Mouse (Mus musculus) ovary, postnatal 10 days (tissue): Measurements from ENCODE around the gene Gys1.
A peak's percentile ranks its signal among the peaks of the same experiment; 100 is the strongest.
"Not testable (repeated sequence)": the region's sequence is repeated elsewhere in the genome, so short reads cannot be mapped to it uniquely, and the experiment has no call there.

Experiments used
- DNase-seq: peaks from one replicate; pipeline ENCODE4 v3.0.0; 2022; ENCODE audit warnings: low spot score

Gys1 gene

GRCm38 (mm10) chr7:45457204-45458060 is 22.8 kb downstream of the Gys1 start:
- DNase-seq: no peak

- peak; percentile 56 for DNase-seq
Observed at GRCm38 (mm10) chr7:45458748-45459563, 24.3 kb downstream of the Gys1 start.

GRCm38 (mm10) chr7:45459564-45460140 is 25.0 kb downstream of the Gys1 start, which contains the start of gene Ftl1:
Gene Ftl1, minus strand, starts transcription at chr7:45459884.
- DNase-seq: peak; percentile 94

- no peak for DNase-seq
Observed at GRCm38 (mm10) chr7:45460377-45460776, 25.7 kb downstream of the Gys1 start.

GRCm38 (mm10) chr7:45460860-45461314 is 26.2 kb downstream of the Gys1 start:
- no peak for DNase-seq

GRCm38 (mm10) chr7:45461326-45461725 is 26.7 kb downstream of the Gys1 start:
- DNase-seq: no peak

- no peak for DNase-seq
Observed at GRCm38 (mm10) chr7:45461781-45462180, 27.1 kb downstream of the Gys1 start.

- no peak for DNase-seq
Observed at GRCm38 (mm10) chr7:45462325-45462724, 27.7 kb downstream of the Gys1 start.

- DNase-seq: not testable (repeated sequence)
Observed at GRCm38 (mm10) chr7:45462868-45463267, 28.2 kb downstream of the Gys1 start.

GRCm38 (mm10) chr7:45463987-45464778 is 29.5 kb downstream of the Gys1 start:
- DNase-seq: no peak

- DNase-seq: no peak
Observed at GRCm38 (mm10) chr7:45465112-45465511, 30.5 kb downstream of the Gys1 start.

GRCm38 (mm10) chr7:45465549-45465948 is 30.9 kb downstream of the Gys1 start:
- DNase-seq: no peak

- peak; percentile 80 for DNase-seq
Observed at GRCm38 (mm10) chr7:45466283-45467089, 31.8 kb downstream of the Gys1 start, which contains the start of gene Bax. Gene Bax, minus strand, starts transcription at chr7:45466898.

GRCm38 (mm10) chr7:45467090-45467670 is 32.5 kb downstream of the Gys1 start:
- DNase-seq: no peak

- no peak for DNase-seq
Observed at GRCm38 (mm10) chr7:45470869-45471268, 36.2 kb downstream of the Gys1 start.

GRCm38 (mm10) chr7:45475291-45475969 is 40.8 kb downstream of the Gys1 start:
- no peak for DNase-seq

GRCm38 (mm10) chr7:45476453-45476852 is 41.8 kb downstream of the Gys1 start:
- DNase-seq: no peak

GRCm38 (mm10) chr7:45477003-45477402 is 42.4 kb downstream of the Gys1 start:
- no peak for DNase-seq

- no peak for DNase-seq
Observed at GRCm38 (mm10) chr7:45478774-45479173, 44.1 kb downstream of the Gys1 start.

- not testable (repeated sequence) for DNase-seq
Observed at GRCm38 (mm10) chr7:45480310-45480709, 45.7 kb downstream of the Gys1 start.
